Mouse (Mus musculus) brain, embryonic 14.5 days (tissue): ENCODE data around the gene Sall2.

Source experiments
- CTCF ChIP-seq: fragments of 200-500 bp; IDR thresholded peaks from 2 replicates; pipeline ENCODE4 v1.5.1; 2012; ENCODE audit warnings: inconsistent platforms, mild to moderate bottlenecking, moderate library complexity, borderline replicate concordance; ENCODE audit not compliant: insufficient read depth, insufficient read length; ENCODE audit errors: extremely low read depth
- POLR2A ChIP-seq: fragments of 200-500 bp; IDR thresholded peaks from 2 replicates; pipeline ENCODE4 v1.6.1; 2012; ENCODE audit warnings: mild to moderate bottlenecking, inconsistent platforms, borderline replicate concordance; ENCODE audit not compliant: poor library complexity, insufficient read depth, insufficient read length, severe bottlenecking; ENCODE audit errors: extremely low read depth

GRCm38 (mm10) chr14:52315792-52316440 is 12.6 kb downstream of the Sall2 start:
- no peak for TF ChIP-seq CTCF
- TF ChIP-seq POLR2A: peak; percentile 68; the same call in 1 of the 2 replicates
